Mouse (Mus musculus): ENCODE results near the gene Susd2.

DNA sequence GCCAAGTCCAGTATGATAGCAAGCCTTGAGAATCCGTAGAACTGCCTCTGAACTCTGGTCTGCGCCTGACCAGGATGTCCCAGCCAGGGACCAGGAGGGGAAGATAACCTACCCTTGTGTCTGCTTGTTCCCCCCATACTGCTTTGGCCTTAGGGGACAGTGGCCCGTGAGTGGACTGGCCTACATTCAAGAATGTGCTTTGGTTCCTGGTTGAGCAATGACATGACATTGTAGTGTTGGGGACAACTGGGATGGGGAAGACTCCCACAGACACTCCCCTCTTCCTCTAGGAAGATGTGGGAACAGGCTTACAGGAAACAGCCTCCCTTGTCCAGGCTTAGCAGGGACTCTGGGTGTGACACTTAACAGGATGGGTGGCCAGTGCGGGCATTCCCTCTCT is 56.0 kb downstream of the Susd2 start:
- no peak for TF ChIP-seq POLR2A (IDR thresholded peaks at IDR 0.05; ENCODE audit: borderline replicate concordance, low read depth, low read length)
- TF ChIP-seq CTCF (IDR thresholded peaks at IDR 0.05; ENCODE audit: low read depth, low read length), result no peak
